Comparison of ENCODE assay signal across 10 mouse cellular contexts in genomic region chr4:58534726-58535350, GRCm38 (mm10). TPM values are rescaled to one million over a fixed set of nuclear protein-coding genes. Genes with fewer than 3 reads are reported as not detected.
DNase-seq lines count a peak whose midpoint lies in the region; ATAC-seq and TF ChIP-seq lines count a peak whose summit lies in the region.
"Had no signal": no experiment of that assay in that cellular context is flagged by ENCODE, and none has a peak within 500 bp of the region (broad histone marks: within the 10 kb centered on the region; RNA-seq: fewer than 3 reads in every experiment).

No protein-coding gene starts in this region.

- no peak overlapping the region for H3K9ac ChIP-seq in intestine, embryonic 14.5 days (ENCODE audit: low read length)
- H3K9ac ChIP-seq in intestine, postnatal 0 days (ENCODE audit: low read depth, low read length), result no peak overlapping the region
- H3K9ac ChIP-seq in stomach, embryonic 16.5 days (ENCODE audit: low read length), result no peak overlapping the region
- H3K9ac ChIP-seq in stomach, postnatal 0 days (ENCODE audit: low read length), result no peak overlapping the region

- H3K4me1 ChIP-seq in intestine, embryonic 14.5 days (replicated peaks; ENCODE audit: control insufficient read depth, insufficient read depth, low read length), result peaks cover 19% of the 10 kb centered on the region
- peaks cover 13% of the 10 kb centered on the region for H3K4me1 ChIP-seq in intestine, postnatal 0 days (replicated peaks; ENCODE audit: control insufficient read depth, insufficient read depth, low read length)
- no peaks in the 10 kb centered on the region for H3K4me1 ChIP-seq in stomach, embryonic 16.5 days (ENCODE audit: control insufficient read depth, insufficient read depth, low read length)
- peaks cover 4% of the 10 kb centered on the region; the same call in 1 of the 2 replicates for H3K4me1 ChIP-seq in stomach, postnatal 0 days (replicated peaks; ENCODE audit: control insufficient read depth, insufficient read depth)

- 0 out of 2 replicates have a peak, but pooled peaks cover 3% of the 10 kb centered on the region for H3K36me3 ChIP-seq in intestine, embryonic 14.5 days (ENCODE audit: control insufficient read depth, insufficient read depth, low read length)
- H3K36me3 ChIP-seq in intestine, postnatal 0 days (ENCODE audit: control insufficient read depth, insufficient read depth), result peaks cover 5% of the 10 kb centered on the region
- H3K36me3 ChIP-seq in stomach, embryonic 16.5 days (ENCODE audit: control insufficient read depth, insufficient read depth, low read length), result peaks cover 6% of the 10 kb centered on the region; the same call in 1 of the 2 replicates
- no peaks in the 10 kb centered on the region for H3K36me3 ChIP-seq in stomach, postnatal 0 days (ENCODE audit: control insufficient read depth, insufficient read depth, low read length)
- H3K36me3 ChIP-seq: G1E had no signal

- 65% methylated on average over 15 of the region's 15 CpGs for WGBS in intestine, embryonic 14.5 days
- WGBS in intestine, postnatal 0 days, result 60% methylated on average over 15 of the region's 15 CpGs
- WGBS in stomach, embryonic 16.5 days, result 72% methylated on average over 15 of the region's 15 CpGs
- WGBS in stomach, postnatal 0 days, result 66% methylated on average over 15 of the region's 15 CpGs

- no peak for TF ChIP-seq EP300 in stomach, postnatal 0 days (optimal IDR thresholded peaks at IDR 0.05)

- DNase-seq in adrenal gland, adult (ENCODE audit: inconsistent age in 2 of 2, low spot score in 1 of 2), result peak; percentile 35 to 73
- DNase-seq in adrenal gland, adult 8-10 months, result no peak
- DNase-seq in intestine, embryonic 14.5 days (ENCODE audit: low spot score), result peak; percentile 54
- no peak for DNase-seq in stomach, postnatal 0 days (ENCODE audit: low spot score)
- no peak for DNase-seq in right cerebral cortex, postnatal 25 days
- DNase-seq in left cerebral cortex, adult 8-10 months (ENCODE audit: low spot score in 2 of 2), result no peak
- DNase-seq: cerebellum, adult 9-11 months had no signal

- H3K27ac ChIP-seq in intestine, embryonic 14.5 days (ENCODE audit: low read depth), result no peak overlapping the region
- H3K27ac ChIP-seq in intestine, postnatal 0 days (ENCODE audit: low read depth, low read length), result no peak overlapping the region
- H3K27ac ChIP-seq in stomach, embryonic 16.5 days (ENCODE audit: low read length), result no peak overlapping the region
- no peak overlapping the region for H3K27ac ChIP-seq in stomach, postnatal 0 days (replicated peaks)

- no peak for ATAC-seq in intestine, embryonic 14.5 days (replicated peaks; ENCODE audit: low FRiP score, low TSS enrichment, low read depth)
- no peak for ATAC-seq in intestine, postnatal 0 days
- ATAC-seq in stomach, embryonic 16.5 days (ENCODE audit: insufficient read depth, low FRiP score), result 0 out of 2 replicates have a peak, but pooled peaks have one; percentile 33
- ATAC-seq in stomach, postnatal 0 days (ENCODE audit: low FRiP score, low TSS enrichment), result no peak

- no peak overlapping the region for H3K4me2 ChIP-seq in intestine, embryonic 14.5 days (ENCODE audit: low read length)
- H3K4me2 ChIP-seq in intestine, postnatal 0 days (replicated peaks; ENCODE audit: low read depth), result no peak overlapping the region
- H3K4me2 ChIP-seq in stomach, embryonic 16.5 days (ENCODE audit: low read depth, low read length), result no peak overlapping the region
- H3K4me2 ChIP-seq in stomach, postnatal 0 days (replicated peaks; ENCODE audit: low read depth), result no peak overlapping the region

- no peak overlapping the region for H3K4me3 ChIP-seq in intestine, embryonic 14.5 days (ENCODE audit: low read depth, low read length)
- no peak overlapping the region for H3K4me3 ChIP-seq in intestine, postnatal 0 days (ENCODE audit: low read depth, low read length)
- no peak overlapping the region for H3K4me3 ChIP-seq in stomach, embryonic 16.5 days (replicated peaks; ENCODE audit: low read length)
- no peak overlapping the region for H3K4me3 ChIP-seq in stomach, postnatal 0 days (ENCODE audit: low read depth, low read length)

- no peak for TF ChIP-seq CTCF in intestine, postnatal 0 days (IDR thresholded peaks at IDR 0.05; ENCODE audit: low read depth)
- no peak for TF ChIP-seq CTCF in stomach, postnatal 0 days (IDR thresholded peaks at IDR 0.05; ENCODE audit: low read depth)

- no peaks in the 10 kb centered on the region for H3K9me3 ChIP-seq in intestine, embryonic 14.5 days (ENCODE audit: control insufficient read depth, low read length)
- no peaks in the 10 kb centered on the region for H3K9me3 ChIP-seq in intestine, postnatal 0 days (ENCODE audit: control insufficient read depth)
- no peaks in the 10 kb centered on the region for H3K9me3 ChIP-seq in stomach, embryonic 16.5 days (replicated peaks; ENCODE audit: control insufficient read depth, low read length)
- no peaks in the 10 kb centered on the region for H3K9me3 ChIP-seq in stomach, postnatal 0 days (ENCODE audit: control insufficient read depth, low read length)

- H3K27me3 ChIP-seq in intestine, embryonic 14.5 days (replicated peaks; ENCODE audit: control insufficient read depth, insufficient read depth, low read length), result no peaks in the 10 kb centered on the region
- H3K27me3 ChIP-seq in intestine, postnatal 0 days (replicated peaks; ENCODE audit: control insufficient read depth, insufficient read depth, low read length), result no peaks in the 10 kb centered on the region
- no peaks in the 10 kb centered on the region for H3K27me3 ChIP-seq in stomach, embryonic 16.5 days (ENCODE audit: control insufficient read depth, insufficient read depth, low read length)
- H3K27me3 ChIP-seq in stomach, postnatal 0 days (ENCODE audit: control insufficient read depth, insufficient read depth, low read length), result no peaks in the 10 kb centered on the region

RNA-seq across cellular contexts. Expression of gene Lpar1, which starts 18.9 kb away (rescaled TPM):
- total RNA-seq in adrenal gland, adult 8-10 months (2022), result 10 to 100 TPM; 18.1 to 34.1 (median 27.7) TPM
- 57.0 and 66.2 TPM in 2 replicates for polyA plus RNA-seq in intestine, embryonic 14.5 days (2014; fragmentation: Nextera tagmentation; extraction: Ambion mirVana)
- polyA plus RNA-seq in intestine, postnatal 0 days (2015; fragmentation: Nextera tagmentation; extraction: Ambion mirVana), result 64.9 and 70.3 TPM in 2 replicates
- polyA plus RNA-seq in stomach, embryonic 16.5 days (2015; fragmentation: Nextera tagmentation; extraction: Ambion mirVana), result 76.6 and 79.4 TPM in 2 replicates
- 36.4 and 37.5 TPM in 2 replicates for polyA plus RNA-seq in stomach, postnatal 0 days (2015; fragmentation: Nextera tagmentation; extraction: Ambion mirVana)
- 10 to 100 TPM; 19.7 to 27.2 (median 22.5) TPM for total RNA-seq in left cerebral cortex, adult 8-10 months (2022)
- polyA plus RNA-seq: G1E had no signal

Comparison
In these comparisons a context has a peak if more than half of its experiments do, and no peak if none do; other contexts are left out.
1. DNase-seq: peak in adrenal gland, adult (2 of 2) and intestine, embryonic 14.5 days (single experiment); none in adrenal gland, adult 8-10 months (single experiment), stomach, postnatal 0 days (single experiment), right cerebral cortex, postnatal 25 days (single experiment) and left cerebral cortex, adult 8-10 months (0 of 2).